Mouse (Mus musculus) monocyte, adult 2 months (primary cell): Measurements from ENCODE around the gene Usp12.

Source experiments
- DNase-seq, 2 experiments: peaks; one replicate each; pipeline ENCODE4 v3.0.0; 2022; ENCODE audit warnings: low spot score in 2 of 2, low read depth in 1 of 2

Usp12 gene

DNA sequence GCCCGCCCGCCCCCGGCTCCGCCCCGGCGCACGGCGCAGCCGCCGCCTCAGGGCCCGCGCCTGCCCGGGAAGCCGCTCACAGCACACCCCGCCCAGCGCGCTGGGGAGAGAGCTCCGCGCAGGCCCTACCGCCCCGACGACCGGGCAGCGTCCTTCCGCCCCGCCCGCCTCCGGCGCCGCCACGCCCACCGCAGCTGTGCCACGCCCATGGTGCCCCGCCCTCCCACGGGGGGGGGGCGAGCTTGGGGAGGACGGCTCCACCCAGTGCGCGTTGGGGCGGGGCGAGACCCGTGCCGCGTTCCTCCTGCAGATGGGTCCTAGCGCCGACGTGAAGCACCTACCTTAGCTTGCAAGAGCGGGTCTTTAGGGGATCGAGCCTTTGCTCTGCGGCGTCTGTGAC lies at the start of gene Usp12:
Gene Usp12, minus strand, starts transcription at position 154 of the 400 bp plus-strand sequence.
- DNase-seq: peak; percentile 95 to 99

DNA sequence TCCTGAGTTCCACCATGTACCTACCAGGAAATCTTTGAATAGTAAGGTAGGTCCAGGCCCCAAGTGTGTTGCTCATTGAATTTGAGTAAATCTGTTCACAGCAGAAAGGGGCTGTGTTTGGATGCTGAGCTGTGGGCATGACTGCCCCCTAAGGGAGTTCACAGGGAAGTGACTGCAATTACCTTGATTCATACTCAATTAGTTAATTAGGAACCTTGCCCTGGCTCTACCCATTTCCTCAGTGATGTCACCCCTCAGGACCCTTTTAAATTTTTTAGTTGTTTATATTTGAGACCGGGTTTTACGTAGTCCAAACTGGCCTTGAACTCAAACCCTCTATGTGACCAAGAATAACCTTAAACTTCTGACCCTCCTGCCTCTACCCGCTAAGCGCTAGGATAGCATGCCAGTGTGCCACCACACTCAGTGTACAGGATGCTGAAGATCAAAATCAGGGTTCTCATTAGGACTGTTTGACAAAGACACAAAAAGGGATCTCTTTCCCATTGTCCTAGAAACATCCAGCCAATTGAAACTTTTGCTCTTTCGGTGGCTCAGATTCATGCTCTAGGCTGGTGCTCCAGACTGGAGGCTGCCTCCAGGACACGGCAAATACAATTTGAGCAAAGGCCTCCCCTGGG lies 49.6 kb upstream of the Usp12 start:
- no peak for DNase-seq

DNA sequence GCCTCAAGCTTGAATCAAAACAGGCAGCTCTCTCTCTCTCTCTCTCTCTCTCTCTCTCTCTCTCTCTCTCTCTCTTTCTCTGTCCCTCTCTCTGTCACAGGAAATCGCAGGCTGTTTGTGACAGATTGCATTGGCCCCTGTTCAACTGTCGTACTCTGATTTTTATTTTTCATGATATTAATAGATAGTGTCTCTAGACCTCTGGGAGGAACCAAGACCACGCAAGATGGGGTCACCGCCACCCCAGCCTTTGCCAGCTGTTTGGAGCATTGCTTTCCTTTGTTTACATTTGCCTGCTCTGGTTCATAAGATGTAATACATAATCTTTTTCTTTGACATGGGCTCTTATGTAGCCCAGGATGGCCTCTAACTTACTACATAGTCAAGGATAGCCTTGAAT lies 47.2 kb upstream of the Usp12 start:
- no peak for DNase-seq

DNA sequence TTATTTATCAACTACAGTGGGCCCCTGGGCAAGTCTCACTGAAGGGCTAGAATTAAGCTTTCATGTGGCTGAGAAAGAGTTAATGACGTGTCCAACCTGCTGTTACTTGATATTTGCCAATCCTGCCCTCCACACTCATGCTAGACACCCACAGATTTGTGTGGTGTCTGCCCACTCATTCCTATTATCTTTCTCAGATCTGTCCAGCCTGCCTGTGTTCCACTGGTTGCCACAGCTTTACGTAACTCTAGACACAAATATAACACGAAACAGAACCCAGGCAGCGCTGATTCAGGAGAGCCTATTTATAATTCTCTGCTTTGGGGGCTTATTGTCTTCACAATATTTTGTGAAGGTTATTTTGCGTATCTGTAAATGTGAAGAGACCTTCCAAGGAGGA lies 46.5 kb upstream of the Usp12 start:
- DNase-seq: no peak

DNA sequence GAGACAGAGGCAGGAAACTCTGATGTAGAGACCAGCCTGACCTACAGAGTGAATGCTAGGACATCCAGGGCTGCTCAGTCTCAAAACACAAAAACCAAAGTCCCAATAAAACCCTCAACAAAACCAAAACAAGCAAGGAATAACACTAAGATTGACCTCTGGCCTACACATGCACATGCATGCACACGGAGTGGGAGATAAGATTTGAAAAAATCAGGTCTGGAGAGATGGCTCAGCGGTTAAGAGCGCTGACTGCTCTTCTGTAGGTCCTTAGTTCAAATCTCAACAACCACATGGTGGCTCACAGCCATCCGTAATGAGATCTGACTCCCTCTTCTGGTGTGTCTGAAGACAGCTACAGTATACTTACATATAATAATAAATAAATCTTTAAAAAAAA lies 45.6 kb upstream of the Usp12 start:
- no peak for DNase-seq

DNA sequence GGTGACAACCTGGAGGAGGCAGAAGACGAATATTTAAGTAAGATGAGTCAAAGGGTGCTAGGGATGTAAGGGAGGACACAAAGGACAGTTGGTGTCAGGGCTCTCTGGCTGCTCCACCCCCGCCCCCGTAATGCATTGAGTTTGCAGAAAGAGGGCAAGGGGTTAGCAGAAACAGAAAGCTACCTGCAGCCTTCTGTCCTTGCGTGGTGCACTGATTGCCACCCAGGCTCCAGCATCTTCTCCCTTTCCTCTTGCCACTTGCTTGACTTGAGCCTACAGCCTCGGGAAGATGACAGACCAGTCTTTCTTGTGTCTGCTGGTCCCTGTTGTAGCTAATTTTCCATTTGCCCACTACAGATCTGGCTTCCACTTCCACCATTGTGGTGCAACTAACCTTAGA lies 45.0 kb upstream of the Usp12 start:
- DNase-seq: no peak

DNA sequence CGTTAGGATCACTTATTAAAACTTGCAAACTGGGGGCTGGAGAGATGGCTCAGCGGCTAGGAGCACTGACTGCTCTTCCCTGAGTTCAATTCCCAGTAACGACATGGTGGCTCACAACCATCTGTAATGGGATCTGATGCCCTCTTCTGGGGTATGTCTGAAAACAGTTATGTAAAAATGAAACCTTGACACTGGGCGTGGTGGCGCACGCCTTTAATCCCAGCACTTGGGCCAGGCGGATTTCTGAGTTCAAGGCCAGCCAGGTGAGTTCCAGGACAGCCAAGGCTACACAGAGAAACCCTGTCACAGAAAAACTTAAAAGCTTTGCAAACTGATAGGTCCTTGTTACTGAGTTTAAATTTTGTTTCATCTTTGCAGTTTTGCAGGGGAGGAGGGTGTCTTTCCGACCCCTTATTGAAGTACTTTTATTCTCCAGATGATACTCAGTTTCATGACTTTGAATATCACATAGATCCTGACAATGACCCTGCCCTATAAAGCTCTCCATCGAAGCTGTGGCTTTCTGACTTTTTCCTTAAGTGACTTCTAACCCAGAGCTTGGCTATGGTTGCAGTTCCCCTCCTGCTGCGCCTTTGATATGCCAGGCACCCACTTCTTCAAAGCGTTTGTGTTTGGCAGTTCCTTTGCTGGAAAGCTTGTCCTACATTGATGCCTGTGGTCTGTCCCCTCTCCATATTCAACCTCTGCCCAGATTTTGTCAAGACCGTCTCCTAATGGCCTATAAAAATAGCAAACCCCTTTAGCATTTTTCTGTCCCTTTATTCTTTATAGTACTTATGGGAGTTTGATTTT lies 44.2 kb upstream of the Usp12 start:
- DNase-seq: no peak

GRCm38 (mm10) chr5:146837967-146838720 lies 43.3 kb upstream of the Usp12 start:
- DNase-seq: no peak

- DNase-seq: no peak
These were observed 40.2 kb upstream of the Usp12 start for GRCm38 (mm10) chr5:146834959-146835358.

- DNase-seq: no peak
These were observed 38.9 kb upstream of the Usp12 start for GRCm38 (mm10) chr5:146833673-146834201.

DNA sequence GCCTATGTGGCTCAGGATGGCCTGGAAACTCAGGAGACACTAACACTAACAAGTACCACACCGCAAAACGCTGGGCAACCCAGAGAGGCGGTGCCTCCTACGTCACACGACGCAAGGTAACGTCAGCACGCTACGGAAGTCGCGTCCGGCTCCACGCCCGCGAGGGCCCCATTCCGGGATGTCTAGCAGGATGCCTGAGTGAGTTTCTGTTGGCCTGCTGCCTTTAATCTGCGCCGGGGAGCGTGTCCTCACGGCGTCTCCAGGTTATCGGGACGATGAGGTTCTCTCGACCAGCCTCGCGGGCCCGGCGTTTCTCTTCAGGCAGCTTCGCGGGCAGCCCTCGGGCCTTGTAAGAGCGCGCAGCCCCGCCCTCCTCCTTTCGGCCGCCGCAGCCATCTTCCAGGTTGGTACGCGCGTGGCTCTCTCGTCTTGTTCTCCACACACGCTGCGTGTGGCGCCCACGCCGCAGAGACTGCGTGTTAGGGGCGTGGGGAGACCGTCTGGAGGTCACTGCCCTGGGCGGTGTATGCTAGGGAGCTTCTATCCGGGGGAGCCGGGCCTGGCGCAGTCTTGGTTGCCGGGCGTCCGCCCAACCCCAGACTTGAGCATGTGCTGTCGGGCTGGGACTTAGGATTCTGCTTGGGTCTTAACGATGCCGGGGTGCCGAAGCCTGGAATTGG lies 38.1 kb upstream of the Usp12 start, which contains the start of gene Rpl21:
Gene Rpl21, plus strand, starts transcription at position 122 of the 680 bp plus-strand sequence.
- peak; percentile 86 to 97 for DNase-seq

DNA sequence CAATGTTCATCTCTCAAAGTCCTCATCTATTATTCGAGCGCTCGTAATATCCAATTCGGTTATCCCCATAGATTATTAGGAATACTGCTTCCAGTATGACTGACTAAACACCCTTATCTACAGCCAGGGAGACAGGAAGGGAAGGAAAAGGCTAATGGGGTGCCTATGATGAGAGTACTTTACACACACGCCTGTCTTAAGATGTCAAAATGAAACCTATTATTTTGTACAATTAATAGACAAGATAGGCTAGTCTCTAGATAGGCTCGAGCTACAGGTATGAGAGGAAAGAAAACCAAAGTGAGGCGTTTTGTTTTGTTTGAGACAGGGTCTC lies 37.6 kb upstream of the Usp12 start:
- no peak for DNase-seq

DNA sequence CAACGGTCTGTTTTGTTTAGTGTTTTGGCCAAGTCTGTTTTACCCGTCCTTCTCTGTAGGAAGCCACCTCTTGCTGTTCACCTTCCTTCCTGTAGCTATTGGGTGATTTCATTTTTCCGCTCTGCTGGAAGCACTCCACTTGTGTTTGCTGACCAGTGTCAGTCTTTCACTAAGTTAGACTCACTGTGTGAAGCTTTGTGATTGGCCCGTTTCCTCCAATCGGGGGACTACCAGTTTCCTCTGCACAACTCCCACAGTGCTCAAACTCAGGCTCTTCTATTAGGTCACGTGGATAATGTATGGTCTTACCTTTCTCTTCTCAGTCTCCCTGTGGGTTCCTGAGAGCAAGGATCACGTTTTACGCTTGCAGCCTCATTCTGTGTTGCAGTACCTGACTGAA lies 34.7 kb upstream of the Usp12 start:
- DNase-seq: no peak

DNA sequence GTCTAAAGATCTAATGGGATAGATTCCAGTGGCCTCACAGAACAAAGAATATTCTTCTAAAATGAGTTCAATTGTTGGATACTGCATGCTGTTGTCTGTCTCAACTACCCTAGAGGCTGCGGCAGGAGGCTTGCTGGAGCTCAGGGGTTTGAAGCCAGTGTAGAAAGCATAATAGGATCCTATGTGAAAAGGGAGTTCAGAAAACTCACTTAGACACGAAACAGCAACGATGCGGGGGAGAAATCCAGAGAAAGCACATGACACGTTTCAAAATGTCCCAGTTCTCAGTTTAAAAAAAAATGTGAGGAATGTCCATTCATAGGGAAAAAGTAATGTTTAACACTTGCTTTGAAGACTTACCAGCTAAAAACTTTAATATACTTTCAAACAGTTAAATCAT lies 28.2 kb upstream of the Usp12 start:
- no peak for DNase-seq

GRCm38 (mm10) chr5:146818906-146819623 lies 24.3 kb upstream of the Usp12 start:
- DNase-seq: peak in 1 of 2 experiments; percentile 12

- DNase-seq: no peak
These were observed 22.8 kb upstream of the Usp12 start for GRCm38 (mm10) chr5:146817583-146817982.

DNA sequence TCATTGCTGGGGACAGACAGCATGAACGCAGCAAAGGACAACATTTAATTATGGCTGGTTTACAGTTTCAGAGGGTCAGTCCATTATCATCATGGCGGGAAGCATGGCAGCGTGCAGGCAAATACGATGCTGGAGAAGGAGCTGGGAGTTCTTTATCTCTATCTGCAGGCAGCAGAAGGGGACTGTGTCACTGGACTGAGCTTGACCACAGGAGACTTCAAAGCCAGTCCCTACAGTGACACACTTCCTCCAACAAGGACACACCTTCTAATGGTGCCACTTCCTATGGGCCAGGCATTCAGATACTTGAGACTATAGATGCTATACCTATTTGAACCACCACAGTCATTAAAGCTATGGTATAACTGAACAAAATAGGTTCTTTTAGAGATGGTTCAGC lies 20.6 kb upstream of the Usp12 start:
- no peak for DNase-seq

DNA sequence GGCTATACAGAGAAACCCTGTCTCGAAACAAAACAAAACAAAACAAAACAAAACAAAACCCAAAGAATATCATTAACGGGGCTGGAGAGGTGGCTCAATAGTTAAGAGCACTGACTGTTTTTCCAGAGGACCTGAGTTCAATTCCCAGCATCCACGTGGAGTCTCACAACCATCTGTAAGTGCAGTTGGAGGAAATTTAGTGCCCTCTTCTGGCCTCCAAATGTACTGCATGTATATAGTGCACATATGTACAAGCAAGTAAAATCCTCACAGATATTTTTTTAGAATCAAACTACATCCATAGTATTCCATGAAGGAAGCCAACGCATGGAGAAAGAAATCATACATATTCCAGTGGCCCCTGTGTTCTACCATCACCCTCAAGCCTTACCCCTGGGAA lies 18.6 kb upstream of the Usp12 start:
- DNase-seq: no peak

- no peak for DNase-seq
These were observed 18.1 kb upstream of the Usp12 start for GRCm38 (mm10) chr5:146812866-146813265.

DNA sequence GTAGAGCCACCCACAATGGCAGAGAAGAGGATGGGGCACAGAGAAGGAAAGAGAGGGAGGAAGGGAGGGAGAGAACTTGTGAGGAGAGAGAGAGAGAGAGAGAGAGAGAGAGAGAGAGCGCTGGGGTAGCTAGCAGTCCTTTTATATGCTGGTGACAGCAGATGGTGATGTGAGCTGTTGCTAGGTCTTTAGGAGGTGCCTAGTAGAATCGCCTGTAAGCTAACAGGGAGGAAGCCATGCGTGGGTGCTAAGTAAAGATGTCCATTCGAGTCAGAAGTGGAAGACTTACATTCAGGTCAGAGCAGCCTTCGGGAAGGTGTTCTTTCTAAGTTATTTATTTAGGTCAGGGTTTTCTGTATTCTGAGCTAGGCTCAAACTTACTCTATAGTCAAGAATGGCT lies 15.1 kb upstream of the Usp12 start:
- DNase-seq: no peak

- peak in 1 of 2 experiments; percentile 22 for DNase-seq
These were observed 11.2 kb upstream of the Usp12 start for GRCm38 (mm10) chr5:146806004-146806430.
